Mouse (Mus musculus) neural tube, embryonic 10.5 days (tissue): Measurements from ENCODE around the gene Cd160.

Experiments used
- DNase-seq: peaks from one replicate; pipeline ENCODE4 v3.0.0-alpha.2; 2017; ENCODE audit warnings: low spot score; ENCODE audit errors: extremely low spot score

Cd160 gene

DNA sequence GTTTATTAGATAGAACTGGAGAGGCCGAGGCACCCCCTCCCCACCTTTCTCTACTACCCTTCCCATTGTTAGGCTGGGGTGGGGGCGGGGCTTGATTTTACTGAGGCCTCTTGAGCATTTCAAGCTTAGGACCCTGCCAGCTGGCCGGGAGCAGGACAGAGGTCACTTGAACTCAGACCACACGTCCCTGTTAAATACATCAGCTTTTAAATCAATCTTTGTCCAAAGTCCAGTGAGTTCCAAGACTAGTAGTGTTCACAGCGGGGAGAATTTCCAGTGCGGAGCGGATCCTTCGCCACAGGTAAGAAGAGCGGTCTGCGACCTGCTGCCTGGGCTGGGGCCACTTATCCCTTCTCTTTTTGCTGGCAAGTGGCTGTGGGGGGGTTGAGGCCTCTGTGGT, 705 bp upstream of the Cd160 start:
- no peak for DNase-seq

DNA sequence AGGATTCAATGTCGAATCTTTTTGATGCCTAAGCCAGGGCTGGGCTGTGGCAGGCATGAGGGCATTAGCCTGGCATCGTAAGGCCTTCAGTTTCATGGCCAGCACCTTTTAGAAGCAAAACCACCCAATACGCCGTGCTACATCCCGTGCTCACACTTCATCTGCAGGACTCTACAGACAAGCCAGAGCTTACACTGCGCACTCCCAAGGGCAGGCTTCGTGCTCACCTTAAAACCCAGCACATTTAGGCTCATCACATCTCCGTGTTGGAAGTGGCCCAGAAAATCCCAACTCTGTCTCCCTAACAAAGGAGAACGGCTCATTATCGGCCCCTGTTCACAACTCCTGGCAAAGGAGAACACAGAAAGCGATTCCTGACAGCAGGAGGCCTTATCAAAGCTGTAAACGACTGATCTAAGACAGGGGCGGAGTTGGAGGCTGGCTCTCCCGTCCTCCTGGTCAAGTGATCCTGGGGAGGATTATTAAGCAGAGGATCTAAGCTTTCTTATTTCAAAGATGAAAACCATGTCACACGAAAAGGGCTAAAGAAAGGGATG, 765 bp downstream of the Cd160 start:
- no peak for DNase-seq

DNA sequence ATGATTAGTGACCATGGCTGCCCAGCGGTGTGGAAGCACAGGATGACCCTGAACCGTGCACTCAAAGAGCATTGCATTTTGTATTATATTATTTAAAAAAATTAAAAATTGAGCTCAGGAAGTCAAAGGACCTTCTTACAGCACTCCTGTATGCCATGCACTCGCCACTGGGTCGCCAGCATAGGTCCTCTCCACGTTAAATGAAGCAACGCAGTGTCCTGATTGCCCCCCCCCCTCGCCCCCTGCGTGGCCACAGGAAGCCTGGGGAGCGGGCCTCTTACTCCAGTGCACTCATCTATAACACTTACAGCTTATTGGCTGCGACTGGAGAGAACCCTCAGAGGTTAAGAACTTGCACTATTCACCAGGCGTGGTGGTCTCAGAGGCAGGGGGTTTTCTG, 3.9 kb downstream of the Cd160 start:
- no peak for DNase-seq

DNA sequence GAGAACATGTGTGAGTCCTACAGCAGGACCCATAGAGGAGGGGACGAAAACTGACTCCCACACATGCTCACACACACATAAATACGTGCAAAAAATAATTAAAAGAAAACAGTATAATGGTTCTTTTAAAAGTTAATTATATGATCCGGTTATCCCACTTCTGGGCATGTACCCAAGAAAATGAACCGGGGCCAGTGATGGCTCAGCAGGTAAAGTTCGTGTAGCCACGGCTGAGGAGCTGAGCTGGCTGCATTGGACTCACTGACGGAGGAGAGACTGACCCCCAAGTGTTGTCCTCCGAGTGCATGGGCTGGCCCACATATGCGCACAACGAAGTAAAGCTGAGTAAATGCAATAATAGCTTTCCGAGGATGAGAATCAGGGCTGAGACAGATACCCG, 4.5 kb downstream of the Cd160 start:
- DNase-seq = no peak

DNA sequence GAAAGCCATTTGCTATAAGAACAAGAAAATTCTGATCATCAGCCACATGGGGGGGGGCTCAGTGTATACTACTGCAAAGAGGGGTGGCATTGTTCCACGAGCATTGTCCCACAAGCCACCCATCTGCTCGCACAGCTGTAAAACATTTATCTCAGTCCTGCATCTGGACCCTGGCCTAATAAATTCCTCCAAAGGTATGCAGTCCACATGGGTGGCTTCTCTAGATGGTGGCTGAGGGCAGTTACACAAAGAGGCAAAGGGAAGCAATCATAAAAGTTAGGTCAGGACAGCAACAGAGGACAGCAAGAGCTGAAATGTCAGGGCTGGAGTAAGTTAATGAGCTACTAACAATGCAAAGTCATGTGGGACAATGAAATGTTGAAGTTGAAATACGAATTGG, 5.5 kb downstream of the Cd160 start:
- DNase-seq = no peak

DNA sequence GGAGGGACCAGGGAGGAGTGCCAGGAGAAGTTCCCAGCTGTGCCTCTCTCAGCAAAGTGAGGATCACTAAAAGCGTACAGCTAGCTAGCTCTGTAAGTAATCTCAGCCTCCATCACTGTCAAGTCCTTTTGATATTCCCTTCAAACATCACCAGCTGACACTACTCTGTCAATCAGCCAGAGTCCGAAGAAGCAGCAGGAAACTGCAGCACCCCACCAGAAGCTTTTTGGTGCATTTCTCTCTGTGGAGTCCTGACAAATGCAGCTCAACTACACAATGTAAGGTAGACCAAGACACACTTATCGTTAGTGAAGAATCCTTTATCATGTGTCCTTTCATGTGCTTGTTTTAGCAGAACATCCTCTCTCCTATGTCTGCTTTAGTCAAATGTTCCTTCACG, 7.6 kb downstream of the Cd160 start:
- DNase-seq = no peak

DNA sequence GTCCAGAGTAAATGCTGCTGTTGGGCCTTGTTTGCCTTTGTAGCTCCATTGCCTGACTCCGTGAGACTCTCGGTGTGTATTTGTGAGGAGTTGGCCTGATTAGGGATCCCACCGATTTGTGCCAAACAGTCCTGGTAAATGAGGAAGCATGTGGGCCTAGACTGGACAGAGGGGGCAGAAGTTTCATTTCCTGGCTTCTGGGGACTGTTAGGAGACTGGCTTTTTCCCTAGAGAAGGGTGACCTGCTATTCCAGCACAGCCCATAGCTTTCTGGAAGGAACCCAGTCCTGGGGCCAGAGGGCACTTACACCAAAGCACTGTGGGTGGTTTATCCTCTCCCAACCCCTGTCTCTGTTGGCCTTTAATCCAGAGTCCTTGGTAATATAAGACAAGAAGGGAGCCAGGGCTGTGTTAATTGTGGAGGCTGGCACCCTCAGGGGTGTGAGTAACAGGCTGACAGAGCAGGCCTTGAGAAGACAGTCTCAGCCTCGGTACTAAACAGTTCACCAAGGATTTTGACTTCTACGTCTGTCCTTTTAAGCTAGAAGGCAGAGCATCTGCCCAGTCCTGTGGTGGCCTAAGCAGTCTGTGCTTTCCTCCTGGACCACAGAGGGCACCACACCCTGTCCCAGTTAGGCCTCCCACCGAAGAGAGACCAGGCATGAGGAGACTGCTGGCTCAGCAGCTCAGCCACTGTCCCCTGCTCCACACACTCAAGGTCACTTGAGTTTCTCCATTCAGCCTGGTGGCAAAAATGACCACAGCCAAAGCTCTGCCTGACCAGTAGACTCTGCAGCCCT, 8.8 kb downstream of the Cd160 start:
- DNase-seq = no peak

DNA sequence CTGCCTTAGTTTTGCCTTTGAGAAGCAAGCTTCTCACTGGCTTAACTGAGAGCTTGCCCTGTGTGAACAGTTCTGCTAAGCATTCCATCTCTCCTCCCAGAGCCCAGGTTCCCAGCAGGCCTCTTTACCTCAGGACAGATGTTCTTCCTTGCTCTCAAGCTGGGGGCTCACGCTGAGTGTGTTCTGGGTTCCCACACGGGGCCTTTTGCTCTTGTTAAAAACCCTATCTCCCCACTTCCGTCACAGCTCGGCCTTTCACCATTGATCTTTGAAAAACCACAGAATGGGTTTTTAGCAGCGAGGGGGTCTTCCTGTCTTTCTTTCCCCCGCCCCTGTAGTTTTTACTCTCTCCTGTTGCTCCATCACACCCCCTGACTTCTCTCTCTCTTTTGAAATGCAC, 14.8 kb downstream of the Cd160 start:
- no peak for DNase-seq

DNA sequence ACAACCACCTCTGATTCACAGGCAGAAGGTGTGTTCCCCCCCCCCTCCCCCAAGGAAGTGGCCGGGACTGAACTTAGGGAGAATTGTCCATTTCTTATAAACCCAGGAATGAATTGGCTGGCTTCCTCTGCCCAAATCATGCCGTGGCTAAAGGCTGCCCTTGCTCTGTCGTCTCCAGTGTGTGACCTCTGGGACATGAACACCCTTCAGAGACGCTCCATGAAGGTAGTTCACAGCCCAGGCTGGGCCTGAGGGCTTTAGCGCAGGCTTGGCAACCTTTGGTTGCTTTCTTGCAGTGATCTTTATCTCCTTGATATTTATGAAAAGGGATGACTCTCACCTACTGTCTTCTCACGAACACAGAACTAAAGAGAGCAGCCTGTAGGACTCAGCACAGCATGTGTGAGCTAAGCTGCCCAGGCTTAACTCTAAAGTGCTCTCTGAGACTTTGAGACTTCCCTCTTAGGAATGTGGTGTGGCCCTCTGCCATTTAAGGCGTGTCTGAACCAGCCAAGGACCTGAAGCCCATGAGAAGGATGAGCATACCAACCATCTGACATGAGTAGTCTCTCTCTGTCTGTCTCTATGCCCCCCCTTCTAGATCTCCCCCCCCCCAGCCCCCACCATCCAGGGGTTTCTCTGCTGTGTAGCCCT, 15.4 kb downstream of the Cd160 start:
- DNase-seq = no peak

DNA sequence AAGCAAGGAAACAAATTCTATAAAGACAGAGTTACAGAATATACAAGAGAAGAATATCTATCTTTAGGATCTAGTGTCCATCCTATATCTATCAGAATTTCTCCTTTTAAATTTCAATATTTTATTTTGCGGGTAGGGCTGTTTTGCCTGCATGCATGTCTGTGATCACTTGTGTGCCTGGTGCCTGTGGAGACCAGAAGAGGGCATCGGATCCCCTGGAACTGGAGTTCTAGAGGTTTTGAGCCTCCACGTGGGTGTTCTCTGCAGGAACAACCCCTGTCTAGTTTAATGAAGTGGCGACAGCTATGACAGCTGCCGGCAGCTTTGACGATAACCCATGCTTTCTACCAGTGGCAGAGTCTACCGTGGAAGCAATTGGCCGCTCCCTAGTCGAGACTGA, 16.0 kb downstream of the Cd160 start:
- DNase-seq = peak; percentile 31

DNA sequence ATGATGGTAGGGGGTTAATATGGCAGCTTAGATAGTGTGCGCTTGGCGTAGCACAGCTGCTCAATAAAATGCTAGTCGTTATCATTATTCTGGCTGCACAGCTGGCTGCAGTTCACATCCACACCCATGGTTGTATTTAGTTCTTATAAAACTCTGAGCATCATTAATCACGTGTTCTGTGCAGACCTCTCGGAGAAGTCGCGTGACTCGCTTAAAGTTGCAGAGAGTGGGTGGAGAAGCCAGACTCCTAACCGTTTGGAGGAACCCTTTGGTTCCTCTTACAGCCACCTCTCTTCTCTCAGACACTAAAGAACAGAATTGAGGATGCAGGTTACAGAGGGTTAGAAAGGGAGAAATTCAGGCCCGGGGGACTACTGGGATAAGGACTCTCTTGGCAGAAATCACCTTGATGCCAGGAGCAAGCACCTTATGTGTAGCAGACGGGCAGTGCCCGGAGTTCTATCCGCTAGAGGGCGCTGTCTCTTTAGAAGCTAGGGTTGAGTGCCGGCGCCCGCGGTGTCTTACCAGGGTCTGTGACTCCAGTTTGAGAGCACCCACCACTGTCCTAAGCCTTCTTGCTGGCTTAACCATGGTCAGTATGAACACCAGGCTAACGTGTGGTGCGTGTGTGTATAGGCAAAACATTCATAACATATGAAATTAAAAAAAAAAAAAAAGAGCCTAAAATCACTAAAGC, 16.6 kb downstream of the Cd160 start:
- peak; percentile 80 for DNase-seq

DNA sequence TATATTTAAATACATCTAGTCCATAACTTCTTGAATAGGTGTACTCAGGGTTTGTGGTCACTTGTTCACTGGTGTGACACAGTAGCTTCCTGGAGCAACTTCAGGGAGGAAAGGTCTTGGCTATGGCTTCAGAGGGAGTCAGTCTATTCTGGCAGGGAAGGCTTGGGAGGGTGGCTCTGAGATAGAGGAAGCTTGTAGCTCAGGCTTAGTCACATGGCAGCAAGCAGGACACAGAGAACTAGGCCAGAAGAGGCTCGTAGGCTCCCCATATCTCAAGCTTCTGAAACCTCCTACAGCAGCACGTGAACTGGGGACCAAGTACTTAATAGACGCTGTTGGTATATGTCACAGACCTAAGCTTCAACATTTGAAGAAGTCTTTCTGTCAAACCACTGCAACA, 17.9 kb downstream of the Cd160 start:
- DNase-seq = no peak

DNA sequence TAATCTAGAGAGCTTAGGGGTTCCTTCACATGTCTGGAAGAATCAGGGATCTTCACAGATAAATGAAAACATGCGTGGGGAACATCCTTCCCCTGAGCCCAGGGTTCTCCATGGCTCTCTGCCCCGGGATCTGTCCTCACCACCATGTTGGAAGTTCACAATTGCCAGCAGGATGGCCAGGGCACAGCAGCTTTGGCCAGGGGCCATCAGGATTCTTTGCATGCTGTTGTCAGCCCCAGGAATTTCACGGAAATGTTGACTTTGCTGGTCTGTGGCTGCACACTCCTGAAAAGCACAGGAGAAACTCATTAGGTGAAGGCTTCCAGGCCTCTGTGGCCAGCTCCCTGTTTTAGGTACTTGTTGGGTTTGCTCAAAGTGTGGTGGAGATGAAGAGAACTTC, 20.5 kb downstream of the Cd160 start:
- no peak for DNase-seq

DNA sequence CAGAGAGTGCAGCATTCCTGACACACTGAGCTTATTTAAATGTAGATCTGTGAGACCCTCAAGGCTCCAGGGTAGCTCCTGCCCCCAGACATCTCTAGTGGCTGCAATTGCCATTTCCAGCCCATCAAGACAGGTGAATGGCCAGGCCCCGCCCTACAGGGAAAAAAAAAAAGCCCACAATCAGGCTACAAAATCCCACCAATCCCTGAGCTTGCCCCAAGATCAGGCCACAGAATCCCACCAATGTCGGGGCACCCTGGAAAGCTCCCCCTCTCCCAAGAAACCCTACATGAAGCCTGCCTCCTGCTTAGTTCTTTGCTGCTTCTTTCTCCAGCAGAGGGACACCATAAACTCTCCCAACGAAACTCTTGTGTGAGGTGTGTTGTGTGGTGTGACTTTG, 21.0 kb downstream of the Cd160 start:
- no peak for DNase-seq

DNA sequence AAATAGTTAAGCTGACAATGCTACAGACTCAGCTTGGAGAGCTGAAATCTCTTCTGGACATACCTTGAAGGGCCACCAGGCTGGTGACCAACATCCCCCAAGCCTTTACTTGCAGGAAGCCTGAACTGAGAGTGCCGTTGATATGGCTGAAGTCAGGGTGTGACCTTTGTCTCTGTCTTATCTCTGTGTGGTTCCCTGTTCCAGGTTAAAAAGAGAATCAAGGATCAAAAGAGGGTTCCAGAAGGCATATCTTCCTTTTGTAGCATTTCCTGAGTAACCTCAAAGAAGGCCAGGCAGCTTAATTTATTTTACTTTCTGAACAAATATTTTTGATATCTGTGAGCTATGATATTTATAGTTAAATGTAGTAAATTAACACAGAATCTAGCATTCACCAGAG, 26.9 kb downstream of the Cd160 start:
- no peak for DNase-seq

DNA sequence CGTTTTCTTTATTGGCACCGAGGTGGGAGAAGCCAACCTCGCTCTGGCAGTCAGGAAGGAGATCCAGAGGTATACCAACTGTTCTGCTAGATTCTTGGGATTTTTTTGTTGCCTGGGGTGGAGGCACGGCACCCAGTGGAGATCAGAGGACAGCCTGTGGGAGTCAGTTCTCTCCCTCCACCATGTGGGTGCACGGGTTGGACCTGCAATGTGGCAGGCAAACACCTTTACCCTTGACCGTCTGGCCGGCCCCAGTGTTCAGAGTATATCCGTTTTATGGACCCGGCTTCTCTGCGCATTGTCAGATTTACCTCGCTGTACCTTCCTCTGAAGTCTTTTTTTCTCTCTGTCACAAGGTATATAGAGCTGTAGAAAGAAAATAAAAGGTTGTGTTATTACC, 28.9 kb downstream of the Cd160 start:
- no peak for DNase-seq

DNA sequence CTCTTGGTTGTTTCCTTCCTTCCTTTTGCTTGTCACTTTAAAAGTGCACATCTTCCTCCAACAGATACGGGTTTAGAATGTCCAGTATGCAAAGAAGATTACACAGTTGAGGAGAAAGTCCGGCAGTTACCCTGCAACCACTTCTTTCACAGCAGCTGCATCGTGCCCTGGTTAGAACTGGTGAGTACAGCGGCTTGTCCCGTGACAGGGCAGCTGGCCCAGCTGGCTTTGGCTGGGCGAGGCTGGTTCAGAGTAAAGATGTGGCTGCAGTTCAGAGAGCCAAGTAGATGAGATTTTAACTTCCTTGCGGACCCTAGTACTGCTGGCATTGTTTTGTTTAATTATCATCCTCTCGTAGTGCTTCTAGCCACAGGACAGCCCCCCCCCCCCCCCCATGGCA, 40.6 kb downstream of the Cd160 start:
- no peak for DNase-seq

DNA sequence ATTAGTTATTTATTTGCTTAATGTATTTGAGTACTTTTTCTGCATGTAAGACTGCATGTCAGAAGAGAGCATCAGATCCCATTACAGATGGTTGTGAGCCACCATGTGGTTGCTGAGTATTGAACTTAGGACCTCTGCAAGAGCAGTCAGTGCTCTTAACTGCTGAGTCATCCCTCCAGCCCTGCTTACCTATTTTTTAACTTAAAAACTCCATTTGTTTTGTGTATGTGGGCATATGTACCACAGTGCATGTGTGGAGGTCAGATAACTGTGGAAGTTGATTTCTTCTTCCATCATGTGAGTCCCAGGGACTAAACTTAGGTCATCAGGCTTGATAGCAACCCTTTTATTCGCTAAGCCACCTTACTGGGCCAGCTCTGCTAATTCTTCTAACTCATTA, 41.4 kb downstream of the Cd160 start:
- no peak for DNase-seq

DNA sequence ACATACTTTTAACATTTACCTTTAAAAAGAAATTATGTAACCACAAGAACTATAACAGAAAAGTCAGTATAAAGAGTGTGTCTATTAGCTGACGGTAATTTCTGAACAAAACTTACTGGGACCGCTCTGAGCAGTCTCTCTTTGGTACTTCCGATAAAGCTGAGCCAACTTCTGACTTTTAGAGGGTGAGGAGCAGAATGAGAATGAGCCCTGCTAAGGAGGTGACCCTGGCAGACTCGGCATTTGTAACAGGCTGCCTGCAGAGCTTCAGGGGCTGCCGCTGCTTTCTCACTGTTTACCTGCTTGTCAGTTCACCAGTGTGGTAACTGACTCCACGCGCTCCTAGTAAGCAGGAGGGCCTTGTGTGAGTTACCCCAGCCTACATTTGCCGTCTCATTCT, 46.9 kb downstream of the Cd160 start:
- DNase-seq = no peak

DNA sequence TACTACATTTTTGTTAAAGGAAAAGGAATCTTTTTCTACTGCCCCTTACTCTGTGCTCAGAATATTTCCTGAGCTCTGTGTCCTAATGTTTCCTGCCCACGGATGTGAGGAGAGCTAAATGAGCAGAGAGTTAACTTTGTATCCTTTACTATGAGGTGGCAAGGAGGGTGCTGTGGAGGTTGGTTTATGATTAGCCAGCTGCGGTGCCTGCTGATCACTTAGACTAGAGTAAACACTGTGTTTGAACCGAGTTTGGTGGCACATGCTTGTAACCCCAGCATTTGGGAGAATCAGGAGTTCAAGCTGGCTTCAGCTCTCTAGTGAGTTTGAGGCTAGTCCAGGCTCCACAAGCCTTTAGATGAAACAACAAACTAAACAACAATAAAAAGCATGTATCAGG, 52.0 kb downstream of the Cd160 start:
- DNase-seq = no peak

DNA sequence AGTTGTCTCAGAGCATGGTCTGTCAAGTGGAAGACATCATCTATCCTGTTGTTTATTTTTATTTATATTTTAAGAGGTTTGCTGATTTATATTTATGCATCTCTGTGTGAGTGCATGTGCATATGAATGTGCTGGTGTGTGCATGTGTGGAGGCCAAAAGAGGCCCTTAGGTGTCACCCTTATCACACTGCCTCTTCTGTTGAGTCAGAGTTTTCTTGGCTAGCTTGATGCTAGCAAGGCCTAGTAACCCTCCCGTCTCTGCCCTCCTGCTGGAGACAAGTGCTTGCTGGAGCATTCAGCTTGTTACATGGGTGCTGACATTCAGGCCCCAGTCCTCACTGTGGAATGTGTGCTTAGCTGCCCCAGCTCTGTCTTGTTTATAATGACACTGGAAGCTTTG, 56.2 kb downstream of the Cd160 start:
- no peak for DNase-seq

DNA sequence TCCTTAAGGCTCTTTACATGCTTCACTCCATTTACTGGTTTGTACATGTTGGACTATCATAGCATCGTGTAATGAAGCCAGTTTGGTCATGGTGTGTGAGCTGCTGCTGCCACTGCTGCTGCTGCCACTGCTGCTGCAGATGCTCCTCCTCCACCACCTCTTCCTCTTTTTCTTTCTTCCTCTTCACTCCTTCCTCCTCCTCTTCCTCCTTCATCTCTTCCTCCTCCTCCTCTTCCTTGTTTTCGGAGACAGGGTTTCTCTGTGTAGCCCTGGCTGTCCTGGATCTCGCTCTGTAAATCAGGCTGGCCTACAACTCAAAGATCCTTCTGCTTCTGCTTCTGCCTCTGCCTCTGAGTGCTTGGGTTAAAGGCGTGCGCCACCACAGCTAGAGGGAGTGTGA, 59.2 kb downstream of the Cd160 start:
- DNase-seq = no peak
